Mouse (Mus musculus) heart, adult 2 months (tissue): ENCODE measurements at regions not wholly inside any gene's neighbourhood (a gene's known extent, or its start where the extent isn't known, plus 50 kb on each side); places are given as distances from the start of the nearest gene placed in this dataset.

ENCODE experiments used
- CTCF ChIP-seq: fragments of 200-600 bp; IDR thresholded peaks from 2 replicates; pipeline ENCODE4 v1.8.1; 2022; ENCODE audit warnings: antibody characterized with exemption, mild to moderate bottlenecking, moderate library complexity
- POLR2A ChIP-seq: fragments of 200-500 bp; IDR thresholded peaks from 2 replicates; pipeline ENCODE4 v1.6.1; 2011; ENCODE audit warnings: mild to moderate bottlenecking, low read depth, low read length, control low read depth; ENCODE audit not compliant: insufficient read depth

DNA sequence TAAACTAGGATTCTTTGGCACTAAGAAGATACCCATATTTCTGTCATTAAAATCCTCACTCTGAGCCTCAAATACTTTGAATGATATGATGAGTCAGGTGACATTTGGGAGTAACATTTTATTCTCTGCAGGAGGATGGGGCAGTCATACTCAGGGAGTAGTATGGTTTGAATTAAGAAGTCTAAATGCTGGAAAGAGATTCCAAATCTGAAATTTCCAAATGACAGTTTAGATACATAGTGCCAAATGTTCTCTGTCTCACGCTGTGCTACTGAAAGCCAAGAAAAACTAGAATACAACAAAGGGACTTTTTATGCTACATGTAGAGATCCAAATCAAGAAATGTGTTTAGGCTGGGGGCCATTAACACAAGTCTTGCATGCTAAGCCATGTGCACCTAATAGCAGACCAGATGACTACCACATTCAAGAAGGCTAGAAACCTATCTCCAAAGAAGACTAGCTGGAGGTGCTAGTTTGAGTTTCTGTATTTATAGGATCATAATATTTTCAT lies 796.5 kb downstream of the Flrt2 start:
- TF ChIP-seq CTCF (no peak), POLR2A (no peak)
